Mouse (Mus musculus): Measurements from ENCODE around the gene Cryzl1.

Gene Cryzl1

GRCm38 (mm10) chr16:91728123-91729065 lies at the start of gene Cryzl1:
Cryzl1 (minus strand) TSS chr16:91728975.
- DNase-seq (ENCODE audit: low read depth, low spot score), result peak; percentile 100

- DNase-seq (ENCODE audit: low read depth, low spot score), result no peak
Observed at GRCm38 (mm10) chr16:91772586-91772985, 43.8 kb upstream of the Cryzl1 start.

GRCm38 (mm10) chr16:91771334-91771733 lies 42.6 kb upstream of the Cryzl1 start:
- DNase-seq (ENCODE audit: low read depth, low spot score), result no peak

GRCm38 (mm10) chr16:91770662-91771061 lies 41.9 kb upstream of the Cryzl1 start:
- DNase-seq (ENCODE audit: low read depth, low spot score), result no peak

GRCm38 (mm10) chr16:91769911-91770310 lies 41.1 kb upstream of the Cryzl1 start:
- no peak for DNase-seq (ENCODE audit: low read depth, low spot score)

GRCm38 (mm10) chr16:91768586-91768985 lies 39.8 kb upstream of the Cryzl1 start:
- no peak for DNase-seq (ENCODE audit: low read depth, low spot score)

DNA sequence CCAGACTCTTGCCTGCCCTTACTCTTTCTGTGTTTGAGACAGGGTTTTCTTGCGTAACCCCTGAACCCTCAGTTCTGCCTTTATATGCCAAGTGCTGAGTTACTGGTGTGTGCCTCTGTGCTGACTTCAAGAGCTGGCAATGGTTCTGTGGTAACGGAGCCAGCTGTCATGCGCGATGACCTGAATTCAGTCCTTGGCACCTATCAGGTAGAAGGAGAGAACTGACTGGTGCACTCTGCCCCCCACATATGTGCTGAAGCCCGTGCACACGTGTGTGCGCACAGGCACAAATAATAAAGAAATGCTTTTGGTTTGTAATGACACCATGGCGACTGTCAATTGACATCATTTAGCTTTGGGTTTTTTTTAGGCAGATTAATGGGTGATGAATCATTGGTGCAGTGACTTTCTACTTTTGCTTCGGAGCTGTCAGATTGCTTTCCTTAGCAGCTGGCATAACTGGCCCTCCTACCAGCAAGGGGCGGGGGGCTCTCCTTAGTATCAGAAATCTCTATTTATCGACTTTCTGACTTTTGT lies 38.5 kb upstream of the Cryzl1 start:
- no peak for DNase-seq (ENCODE audit: low read depth, low spot score)

DNA sequence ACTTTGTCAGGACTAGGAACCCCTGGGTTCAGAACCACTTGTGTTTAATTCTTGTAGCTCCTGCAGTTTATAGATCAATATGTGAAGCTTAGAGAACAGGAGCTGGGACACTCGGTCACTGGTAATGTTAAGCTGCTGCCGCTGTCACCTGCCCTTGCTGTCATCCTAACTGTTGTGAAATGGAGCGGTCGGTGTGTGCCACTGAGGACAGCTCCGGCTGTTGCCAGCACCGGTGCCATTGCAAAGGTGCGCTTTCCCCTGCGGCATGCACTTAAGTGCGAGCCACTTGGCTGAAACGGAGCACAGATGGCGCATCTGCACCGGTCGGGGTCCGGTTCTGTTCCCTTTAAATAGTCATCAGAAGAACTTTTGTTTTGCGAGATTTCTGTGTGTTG lies 37.0 kb upstream of the Cryzl1 start:
- DNase-seq (ENCODE audit: low read depth, low spot score), result peak; percentile 44

- peak; percentile 91 for DNase-seq (ENCODE audit: low read depth, low spot score)
Observed at GRCm38 (mm10) chr16:91765121-91765815, 36.5 kb upstream of the Cryzl1 start.

- DNase-seq (ENCODE audit: low read depth, low spot score), result peak; percentile 18
Observed at GRCm38 (mm10) chr16:91764414-91764813, 35.6 kb upstream of the Cryzl1 start.

- no peak for DNase-seq (ENCODE audit: low read depth, low spot score)
Observed at GRCm38 (mm10) chr16:91763975-91764374, 35.2 kb upstream of the Cryzl1 start.

- DNase-seq (ENCODE audit: low read depth, low spot score), result no peak
Observed at GRCm38 (mm10) chr16:91762476-91762875, 33.7 kb upstream of the Cryzl1 start.

DNA sequence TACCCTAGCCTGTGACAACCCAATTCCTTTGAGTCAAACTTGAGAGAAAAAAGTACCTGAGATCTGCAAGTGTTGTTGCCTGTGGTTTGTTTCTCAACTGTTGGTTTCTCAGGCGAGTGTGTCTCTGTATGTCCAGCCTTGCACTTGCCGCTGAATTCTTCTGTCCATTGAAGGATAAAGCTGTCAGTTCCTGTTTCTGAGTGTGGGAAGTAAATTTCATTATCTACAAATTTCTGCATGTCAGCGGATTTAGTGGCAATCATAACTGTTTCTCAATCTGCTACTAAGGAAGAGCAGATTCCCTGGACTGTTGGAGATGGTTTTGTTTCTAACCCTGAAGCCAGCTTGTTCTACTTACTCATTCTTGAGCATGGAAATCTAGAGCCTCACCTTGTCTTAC lies 33.0 kb upstream of the Cryzl1 start:
- DNase-seq (ENCODE audit: low read depth, low spot score), result no peak

DNA sequence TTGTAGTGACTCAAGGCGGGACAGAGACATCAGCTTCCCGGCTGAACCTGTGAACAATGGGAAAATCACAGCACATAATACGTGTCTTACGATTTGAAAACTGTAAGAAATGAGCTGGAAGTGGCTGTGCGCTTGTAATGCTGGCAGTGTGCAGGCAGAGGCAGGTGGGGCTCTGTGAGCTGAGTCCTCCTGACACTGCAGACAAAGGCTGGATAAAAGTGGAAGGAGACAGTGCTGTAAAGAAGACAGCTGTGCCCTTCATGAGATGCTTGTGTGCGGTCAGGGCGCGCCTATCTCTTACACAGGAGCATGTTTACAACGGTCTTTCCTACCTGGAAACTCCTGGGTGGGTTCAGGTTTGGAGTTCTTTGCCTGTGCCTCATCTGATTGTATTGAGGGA lies 32.4 kb upstream of the Cryzl1 start:
- no peak for DNase-seq (ENCODE audit: low read depth, low spot score)

DNA sequence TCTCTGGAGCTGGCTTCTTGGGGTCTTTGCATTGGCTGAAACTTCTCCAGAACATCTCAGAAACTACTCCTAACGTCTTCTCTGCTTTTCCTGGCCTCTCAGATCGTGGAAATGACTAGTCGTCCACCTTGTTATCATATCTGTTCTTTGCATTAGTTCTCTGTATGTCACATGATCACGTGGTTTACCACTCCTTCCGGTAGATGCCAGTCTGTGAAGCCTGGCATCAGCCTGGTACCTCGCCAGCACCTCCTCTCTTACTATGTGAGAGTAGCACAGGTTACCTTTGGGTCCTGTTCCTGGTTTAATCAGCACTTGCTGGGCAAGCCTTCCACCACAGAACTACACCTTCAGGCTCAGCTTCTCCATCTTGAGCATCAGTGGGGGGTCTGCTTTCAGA lies 26.2 kb upstream of the Cryzl1 start:
- no peak for DNase-seq (ENCODE audit: low read depth, low spot score)

GRCm38 (mm10) chr16:91753611-91754010 lies 24.8 kb upstream of the Cryzl1 start:
- DNase-seq (ENCODE audit: low read depth, low spot score), result no peak

DNA sequence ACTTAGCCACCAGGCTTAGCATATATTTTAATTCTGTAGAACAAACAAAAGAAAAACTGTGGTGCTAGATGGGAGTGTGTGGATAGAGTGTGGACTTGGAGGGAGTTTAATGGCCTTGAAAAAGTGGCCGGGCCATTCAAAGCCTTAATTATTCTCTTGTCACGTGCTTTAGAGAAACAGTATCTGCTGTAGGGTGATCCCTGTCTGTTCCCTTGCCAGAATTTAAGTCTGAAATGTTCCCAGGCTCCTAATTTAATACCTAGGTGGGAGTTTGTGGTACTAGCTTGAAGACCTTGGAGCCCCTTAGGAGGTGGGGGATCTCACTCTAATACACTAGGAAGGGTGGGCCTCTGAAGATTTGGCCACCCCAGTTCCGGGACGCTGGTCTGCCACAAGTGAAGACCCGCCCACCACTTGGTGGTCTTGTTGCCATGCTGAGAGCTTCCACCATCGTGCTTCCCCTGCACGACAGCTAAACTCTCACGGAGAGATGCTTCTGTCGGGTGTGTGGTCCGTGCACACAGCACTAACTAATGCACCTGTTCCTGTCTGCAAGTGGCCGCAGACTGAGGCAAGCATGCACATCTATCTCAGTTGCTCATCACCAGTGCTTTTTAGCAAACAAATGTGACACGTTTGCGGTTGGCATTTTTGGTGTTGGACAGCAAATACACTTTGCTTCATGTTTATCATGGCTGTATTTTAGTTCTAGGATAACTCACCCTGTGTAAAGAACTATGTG lies 23.0 kb upstream of the Cryzl1 start:
- no peak for DNase-seq (ENCODE audit: low read depth, low spot score)

GRCm38 (mm10) chr16:91747567-91747966 lies 18.8 kb upstream of the Cryzl1 start:
- DNase-seq (ENCODE audit: low read depth, low spot score), result no peak

DNA sequence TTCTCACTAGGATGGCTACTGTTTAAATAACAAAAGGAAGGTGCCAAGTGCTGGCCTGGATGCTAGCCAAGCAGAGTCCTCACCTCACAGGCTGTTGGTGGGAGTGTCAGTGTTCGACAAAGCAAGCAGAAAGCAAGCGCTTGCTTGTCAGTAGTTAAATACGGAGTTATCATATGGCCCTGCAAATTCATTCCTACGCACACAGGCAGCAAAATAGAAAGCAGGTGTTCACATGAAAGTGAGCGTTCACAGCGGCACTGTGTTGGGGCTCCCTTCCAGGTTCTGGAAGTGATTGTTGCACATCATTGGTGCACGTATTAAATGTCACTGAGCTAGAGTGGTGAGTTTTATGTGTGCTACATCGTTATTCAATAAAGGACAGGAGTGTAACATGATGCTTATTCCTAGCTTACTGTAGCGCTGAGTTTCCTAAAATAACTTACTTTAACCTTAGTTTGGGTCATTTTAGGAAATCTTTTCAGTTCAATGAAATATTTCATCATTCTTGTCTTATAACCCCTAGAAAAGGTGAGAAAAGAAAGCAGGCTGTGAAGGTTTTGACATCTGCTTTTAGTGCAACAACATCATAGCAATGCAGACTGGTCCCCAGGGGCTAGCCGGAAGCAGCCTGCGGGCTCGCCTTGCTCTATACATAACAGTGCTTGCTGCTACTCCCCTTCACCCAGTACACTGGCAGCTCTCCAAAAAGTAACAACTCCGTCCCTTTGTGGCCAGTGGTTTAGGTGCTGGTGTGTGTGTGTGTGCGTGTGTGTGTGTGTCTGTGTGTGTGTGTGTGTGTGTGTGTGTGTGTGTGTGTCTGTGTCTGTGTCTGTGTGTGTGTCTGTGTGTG lies 17.6 kb upstream of the Cryzl1 start:
- DNase-seq (ENCODE audit: low read depth, low spot score), result peak; percentile 51

- DNase-seq (ENCODE audit: low read depth, low spot score), result no peak
Observed at GRCm38 (mm10) chr16:91743055-91743454, 14.3 kb upstream of the Cryzl1 start.

- peak; percentile 79 for DNase-seq (ENCODE audit: low read depth, low spot score)
Observed at GRCm38 (mm10) chr16:91740918-91741255, 12.1 kb upstream of the Cryzl1 start.
